Mouse (Mus musculus) megakaryocyte, embryonic 14.5 days (primary cell): ENCODE measurements at regions not wholly inside any gene's neighbourhood (a gene's known extent, or its start where the extent isn't known, plus 50 kb on each side); places are given as distances from the start of the nearest gene placed in this dataset.

ENCODE experiments used
- FLI1 ChIP-seq: IDR thresholded peaks from 2 replicates; pipeline ENCODE4 v1.6.1; 2012; ENCODE audit warnings: low read length, inconsistent platforms, mixed read lengths
- GATA1 ChIP-seq: IDR thresholded peaks from 3 replicates; pipeline ENCODE4 v1.6.1; 2012; ENCODE audit warnings: mixed read lengths, low read length, inconsistent platforms, borderline replicate concordance

DNA sequence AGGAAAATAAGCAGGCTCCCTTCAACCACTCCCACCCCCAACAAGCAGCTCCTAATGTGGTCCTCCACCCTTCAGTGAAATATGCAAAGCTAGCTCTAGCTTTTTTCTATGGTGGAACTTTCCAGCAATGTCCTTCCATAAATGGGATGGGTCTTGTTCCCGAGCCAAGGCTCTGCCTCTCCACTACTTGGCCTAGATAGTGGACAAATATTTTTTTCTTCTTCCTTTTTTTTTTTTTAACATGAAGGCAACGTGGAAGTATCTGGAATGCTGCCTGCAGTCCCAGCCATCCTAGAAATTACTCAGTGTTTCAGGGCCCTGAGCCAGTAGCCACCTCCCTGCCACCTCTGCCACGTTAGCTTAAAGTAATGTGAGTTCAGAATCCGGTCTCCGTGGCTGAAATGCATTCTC, 85.7 kb upstream of the Col1a2 start:
- no peak for TF ChIP-seq GATA1
- no peak for TF ChIP-seq FLI1
